Mouse (Mus musculus) mesoderm, embryonic 11.5 days (tissue): ENCODE results near the gene Orc3.
"Not testable (repeated sequence)": the region's sequence is repeated elsewhere in the genome, so short reads cannot be mapped to it uniquely, and the experiment has no call there.

ENCODE experiments used
- DNase-seq: peaks from one replicate; pipeline ENCODE4 v3.0.0-alpha.2; 2012; ENCODE audit warnings: low read depth, low spot score

The Orc3 gene

DNA sequence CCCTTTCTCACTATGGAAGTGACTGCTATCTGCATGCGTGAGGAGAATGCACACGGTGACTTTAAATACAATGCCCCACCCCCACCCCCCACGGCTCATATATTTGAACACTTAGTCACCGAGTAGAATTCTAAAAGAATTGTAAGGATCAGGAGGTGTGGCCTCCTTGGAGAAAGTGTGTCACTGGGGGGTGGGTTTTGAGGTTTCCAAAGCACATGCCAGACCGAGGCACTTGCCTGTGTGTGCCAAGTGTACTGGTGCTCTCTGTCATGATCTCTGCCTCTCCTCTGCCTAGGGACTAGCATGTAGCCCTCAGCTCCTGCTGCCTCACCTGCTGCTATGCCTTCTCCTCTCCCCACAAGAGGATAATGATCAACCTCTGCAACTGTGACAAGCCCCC, 32.3 kb downstream of the Orc3 start:
- no peak for DNase-seq

DNA sequence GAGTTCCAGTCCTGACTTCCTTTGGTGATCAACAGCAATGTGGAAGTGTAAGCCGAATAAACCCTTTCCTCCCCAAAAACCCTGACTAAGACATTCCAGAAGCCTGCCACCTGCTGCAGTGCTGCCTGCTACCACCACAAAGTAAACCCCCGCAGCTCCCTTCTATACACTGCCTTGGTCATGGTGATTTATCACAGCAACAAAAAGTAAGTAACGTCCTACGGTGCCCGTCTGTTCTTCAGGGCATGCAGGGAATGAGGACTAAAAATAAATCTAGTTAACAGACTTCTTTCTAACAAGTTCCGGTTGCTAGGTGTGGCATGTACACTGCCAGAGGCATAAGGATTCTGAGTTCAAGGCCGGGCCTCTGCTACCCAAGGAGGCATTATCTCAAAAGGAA, 32.8 kb downstream of the Orc3 start:
- peak; percentile 12 for DNase-seq

DNA sequence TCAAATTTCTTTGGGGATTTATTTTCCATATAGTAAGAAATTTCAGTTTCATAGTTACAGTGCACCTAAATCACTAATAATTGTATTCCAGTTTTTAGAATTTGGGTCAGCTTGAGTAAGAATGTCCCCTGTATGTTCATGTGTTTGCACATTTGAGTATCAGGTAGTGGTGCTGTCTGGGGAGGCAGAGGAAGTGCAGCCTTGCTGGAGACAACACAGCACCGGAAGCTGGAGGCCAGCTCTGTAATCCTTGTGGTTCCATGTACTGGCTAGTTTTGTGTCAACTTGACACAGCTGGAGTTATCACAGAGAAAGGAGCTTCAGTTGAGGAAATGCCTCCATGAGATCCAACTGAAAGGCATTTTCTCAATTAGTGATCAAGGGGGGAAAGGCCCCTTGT, 33.3 kb downstream of the Orc3 start:
- DNase-seq: not testable (repeated sequence)

DNA sequence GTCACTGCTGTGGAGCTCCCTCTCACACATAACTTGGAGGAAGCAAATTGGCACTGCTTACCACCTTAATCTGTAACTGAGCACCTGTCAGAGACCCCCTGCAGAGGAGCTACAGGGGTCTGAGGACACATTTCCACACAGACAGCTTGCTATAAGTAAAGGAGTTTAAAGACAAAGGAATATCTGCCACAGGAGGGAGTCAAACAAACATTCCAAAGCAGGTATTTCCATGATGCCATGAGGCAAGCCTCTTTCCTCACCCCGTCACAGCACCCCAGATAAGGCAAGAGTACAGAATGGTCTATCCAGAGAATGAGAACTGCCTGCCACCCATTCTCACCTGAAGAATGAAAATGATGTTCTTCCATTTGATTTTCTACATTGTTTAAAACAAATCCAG, 35.5 kb downstream of the Orc3 start:
- no peak for DNase-seq

DNA sequence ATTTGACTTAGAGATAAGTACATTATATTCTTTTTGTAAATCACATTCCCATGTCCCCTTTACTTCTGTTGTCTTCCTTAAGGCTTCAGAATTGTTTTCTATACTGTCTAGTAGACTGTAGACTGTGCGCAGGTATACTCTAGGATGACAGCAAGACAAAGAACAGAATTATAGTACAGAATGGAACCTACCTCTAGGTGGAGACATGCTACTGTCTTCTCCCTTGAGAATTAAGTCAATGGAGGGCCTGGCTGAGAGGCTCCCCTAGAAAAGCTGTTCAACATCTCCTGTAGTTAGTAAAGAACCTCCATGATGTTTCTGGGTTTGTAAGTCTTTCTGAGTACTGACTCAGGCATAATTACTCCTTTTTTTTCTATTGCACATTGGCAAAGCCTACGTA, 37.7 kb downstream of the Orc3 start:
- no peak for DNase-seq

DNA sequence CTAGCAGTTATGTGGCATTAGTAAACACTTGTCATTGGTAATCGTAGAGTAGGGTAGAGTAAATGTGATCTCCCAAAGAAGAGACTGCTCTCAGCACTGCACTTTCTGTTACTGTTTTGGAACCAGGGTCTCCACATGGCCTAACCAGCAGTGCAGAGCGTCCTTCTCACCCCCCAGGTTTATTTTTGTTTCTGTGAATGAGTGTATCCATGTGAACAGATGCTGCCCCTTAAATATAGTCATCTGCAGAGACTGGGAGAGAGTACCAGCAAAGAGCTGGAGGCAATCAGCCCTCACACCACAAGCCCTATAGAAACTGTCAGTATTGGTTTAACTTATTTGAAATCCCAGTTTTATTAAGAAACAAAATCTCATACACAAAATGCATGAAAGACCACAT, 41.9 kb downstream of the Orc3 start:
- DNase-seq: no peak

DNA sequence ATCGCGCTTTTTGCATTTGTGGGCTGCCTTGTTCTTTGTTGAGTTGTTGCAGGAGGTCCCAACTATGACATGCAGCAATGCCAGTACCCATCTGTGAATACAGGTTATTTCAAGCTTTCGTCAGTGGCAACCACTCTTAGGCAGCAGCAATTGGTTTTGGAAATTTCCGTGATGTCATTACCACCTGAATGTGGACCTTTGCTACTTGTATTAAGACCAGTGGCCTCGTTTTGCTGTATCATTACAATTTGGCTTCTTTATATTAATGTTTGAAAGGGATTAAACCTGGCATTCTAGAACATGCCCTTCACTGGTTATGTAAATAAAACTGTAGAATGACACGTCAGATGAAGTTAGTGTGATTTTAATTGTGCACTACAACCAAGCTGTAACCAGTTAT, 48.5 kb downstream of the Orc3 start:
- DNase-seq: no peak

DNA sequence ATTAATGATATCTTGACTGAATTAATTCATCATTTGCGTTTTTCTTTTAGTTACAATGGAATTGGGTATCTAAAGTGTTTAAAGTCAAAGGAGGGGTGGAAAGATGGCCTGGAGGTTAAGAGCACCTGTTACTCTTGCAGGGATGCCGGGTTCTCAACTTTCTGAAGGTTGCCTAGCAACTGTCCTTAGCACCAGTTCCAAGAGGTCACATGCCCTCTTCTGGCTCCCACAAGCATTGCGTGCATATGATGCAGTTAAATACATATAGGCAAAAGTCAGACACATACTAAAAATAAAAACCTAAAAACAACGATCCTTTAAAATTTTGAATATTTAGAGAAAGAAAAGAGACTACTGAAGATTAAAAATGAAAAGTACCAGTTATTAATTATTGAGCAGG, 53.8 kb downstream of the Orc3 start:
- peak; percentile 61 for DNase-seq

DNA sequence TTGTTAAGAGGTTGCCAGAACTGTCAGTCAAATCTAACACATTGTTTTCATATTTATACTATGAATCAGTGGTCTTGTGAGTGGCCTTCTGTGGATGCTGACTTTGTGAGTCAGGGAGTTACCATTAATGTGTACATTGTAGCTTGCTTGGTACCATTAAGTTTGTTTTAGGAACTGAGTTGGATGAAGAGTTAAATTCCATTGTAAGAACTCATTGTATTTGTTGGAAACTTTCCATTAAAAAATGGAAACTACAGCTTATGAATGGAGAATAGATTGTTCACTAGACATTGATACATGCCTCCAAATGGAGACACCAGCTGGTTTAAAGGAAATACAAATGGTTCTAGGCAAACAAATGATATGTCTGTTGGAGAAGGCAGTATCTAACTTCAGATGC, 58.6 kb downstream of the Orc3 start:
- DNase-seq: no peak

DNA sequence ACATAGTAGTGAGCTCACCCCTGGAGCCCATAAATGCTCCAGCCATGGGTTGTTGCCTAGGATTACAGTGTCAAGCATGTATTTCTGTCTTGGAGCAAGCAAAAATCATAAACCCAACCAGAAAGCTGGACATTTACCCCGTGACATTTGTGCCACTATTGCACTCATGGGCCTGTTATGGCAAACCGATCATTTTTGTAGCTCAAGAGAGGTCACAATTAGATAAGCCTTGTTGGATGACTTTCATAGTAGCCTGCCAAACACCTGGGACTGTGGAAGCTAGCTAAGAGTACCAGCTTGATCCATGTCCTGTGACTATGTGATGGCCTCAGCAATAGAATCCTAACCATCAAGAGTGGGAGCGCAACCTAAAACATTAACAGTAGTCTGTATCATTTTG, 59.1 kb downstream of the Orc3 start:
- DNase-seq: no peak

DNA sequence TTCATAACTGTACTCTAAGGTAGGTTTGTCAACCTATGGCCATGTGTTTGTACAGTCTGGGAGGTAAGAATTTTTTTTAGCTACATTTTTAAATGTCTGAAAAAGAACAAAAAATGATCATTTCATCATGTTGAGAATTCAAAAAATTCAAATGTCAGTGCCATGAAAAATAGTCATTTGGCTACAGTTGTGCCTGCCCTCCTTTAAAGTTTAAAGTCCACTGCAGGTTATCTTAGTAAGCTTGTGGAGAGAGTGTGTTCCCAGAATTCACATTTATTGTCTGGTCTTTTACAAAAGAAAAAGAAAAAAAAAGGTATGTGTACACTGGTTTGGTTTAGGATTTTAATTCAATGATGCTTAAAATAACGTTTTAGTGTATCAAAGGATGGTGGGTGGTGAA, 60.1 kb downstream of the Orc3 start:
- DNase-seq: no peak

DNA sequence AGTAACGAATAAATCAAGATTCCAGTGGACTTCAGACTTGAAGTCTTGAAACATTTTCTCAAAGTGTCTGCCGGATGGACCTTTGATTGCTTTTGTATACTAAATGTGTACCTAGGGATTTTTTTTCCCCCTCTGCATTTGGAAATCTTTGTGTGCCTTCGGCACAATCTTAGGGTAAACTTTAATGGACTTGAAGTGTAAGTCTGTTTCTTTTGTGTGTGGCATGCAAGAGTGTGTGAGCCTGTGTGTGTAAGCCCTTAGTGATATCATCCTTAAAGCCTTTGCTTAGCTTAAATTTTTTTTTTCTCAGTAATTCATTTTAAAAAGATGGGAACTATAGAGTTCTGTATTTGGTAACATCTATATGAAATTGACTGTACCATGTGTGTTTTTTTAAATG, 62.8 kb downstream of the Orc3 start:
- no peak for DNase-seq

DNA sequence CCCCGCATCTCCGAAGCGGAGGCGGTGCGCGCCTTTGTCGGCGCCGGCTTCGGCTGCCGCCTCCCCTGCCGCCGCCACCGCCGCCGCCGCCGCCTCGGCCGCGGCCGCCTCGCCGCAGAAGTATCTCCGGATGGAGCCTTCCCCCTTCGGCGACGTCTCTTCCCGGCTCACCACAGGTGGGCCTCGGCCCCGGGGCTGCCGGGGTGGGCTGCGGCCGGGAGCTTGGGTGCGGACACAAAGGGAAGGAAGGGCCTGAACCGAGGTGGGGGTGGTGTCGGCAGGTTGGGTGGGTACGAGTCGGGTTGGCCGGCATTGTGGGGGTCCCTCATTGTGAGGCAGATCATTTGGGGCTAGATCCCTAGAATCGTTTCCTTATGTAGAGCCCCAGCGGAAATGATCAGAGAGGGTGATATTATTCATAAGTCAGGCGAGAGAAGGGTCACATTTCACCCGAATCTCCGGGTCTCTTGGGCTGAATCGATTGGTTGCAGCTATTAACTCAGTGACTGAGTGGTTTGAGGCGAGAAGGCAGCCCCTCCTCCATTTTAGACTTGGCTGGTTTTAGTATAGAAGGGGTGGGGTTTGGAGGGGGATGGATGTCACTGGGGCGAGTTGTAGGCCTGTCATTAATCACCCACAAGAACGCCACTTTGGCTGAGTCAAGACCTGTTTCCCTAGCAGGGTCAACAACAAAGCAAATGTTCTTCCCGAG, 63.5 kb downstream of the Orc3 start:
- DNase-seq: peak; percentile 91

DNA sequence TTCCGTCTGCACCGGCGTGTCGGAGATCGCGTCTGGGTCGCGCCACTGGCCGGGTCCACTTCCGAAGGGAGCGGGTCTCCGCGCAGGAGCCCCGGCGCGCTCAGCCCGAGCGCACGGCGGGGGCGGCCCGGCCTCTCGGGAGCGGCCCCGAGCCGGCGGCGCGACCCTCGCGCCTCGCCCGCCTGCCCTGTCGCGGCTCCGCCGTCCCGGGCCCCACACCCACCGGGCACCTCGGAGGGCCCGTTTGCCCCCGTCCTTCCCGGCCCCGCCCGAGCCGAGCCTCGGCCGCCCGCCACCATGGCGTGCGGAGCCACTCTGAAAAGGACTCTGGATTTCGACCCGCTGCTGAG, 64.0 kb downstream of the Orc3 start, which contains the start of gene Akirin2:
Gene Akirin2 (plus strand): TSS at position 190 of the 350 bp plus-strand sequence.
- DNase-seq: no peak

DNA sequence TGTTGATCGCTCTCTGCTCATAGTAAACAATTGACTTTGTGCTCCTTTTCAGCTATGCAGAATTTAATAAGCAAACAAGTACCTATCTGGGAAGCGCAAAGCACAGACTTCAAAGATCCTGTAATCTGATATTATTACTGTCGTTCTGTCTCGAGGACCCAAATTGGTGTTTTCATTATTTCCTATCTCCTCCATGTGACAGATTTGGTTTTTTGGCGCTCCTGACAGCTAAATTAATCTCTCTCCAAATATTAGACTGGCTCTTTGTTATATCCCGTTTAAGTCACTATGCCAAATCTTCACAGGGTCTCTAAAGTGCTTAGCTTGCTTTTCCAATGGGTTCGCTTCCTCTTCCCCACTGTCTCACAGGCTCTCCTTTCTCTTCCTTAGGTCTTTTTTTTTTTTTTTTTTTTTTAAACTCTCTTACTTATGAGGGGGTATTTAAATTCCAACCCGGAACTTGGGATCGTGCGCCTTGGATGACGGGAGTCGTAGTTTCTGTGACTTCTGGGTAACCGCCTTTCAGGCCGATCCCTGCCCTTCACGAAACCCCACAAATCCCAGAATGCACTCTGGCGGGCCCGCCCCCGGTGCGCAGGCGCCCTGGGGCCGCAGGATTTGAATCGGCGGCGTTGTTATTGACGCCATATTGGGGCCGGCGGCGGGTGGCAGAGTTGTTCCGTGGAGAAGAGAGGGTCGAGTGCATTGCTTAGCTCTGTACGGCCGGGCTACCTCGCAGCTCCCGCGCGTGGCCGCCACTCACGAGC, 64.6 kb downstream of the Orc3 start:
- peak; percentile 96 for DNase-seq

DNA sequence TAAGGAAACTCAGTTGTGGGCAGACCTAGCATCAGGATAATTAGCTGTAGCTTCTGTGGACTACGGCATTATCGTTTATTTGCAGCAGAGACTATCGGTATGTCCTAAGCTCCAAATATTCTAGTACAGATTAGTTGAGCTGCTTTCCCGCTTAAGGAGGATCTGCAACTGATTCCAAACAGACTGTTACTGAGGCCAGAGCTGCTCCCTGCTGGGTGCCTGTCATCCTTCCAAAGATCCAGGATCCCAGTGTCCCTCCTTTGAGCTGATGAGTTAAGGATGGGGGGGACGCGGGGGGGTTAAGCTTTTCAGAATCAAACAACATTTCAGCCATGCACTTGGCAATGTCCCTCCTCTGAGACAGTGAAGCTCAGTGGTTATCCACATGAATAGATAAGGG, 84.8 kb downstream of the Orc3 start:
- no peak for DNase-seq

DNA sequence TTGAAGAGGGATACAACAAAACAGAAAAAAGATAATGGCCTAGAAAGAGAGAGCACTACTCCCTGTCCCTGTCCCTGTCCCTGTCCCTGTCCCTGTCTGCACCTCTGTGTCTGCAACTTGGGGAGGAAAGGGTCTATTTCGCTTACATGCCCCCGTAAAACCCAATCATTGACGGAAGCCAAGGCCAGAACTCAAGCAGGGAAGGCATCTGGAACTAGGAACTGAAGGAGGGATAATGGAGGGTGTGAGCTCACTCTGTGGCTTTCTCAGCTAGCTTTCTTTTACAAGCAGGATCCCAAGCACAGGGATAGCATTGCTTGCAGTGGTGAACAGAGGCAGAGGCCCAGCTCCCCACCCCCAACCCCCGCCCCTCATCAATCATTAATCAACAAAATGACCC, 85.4 kb downstream of the Orc3 start:
- no peak for DNase-seq

DNA sequence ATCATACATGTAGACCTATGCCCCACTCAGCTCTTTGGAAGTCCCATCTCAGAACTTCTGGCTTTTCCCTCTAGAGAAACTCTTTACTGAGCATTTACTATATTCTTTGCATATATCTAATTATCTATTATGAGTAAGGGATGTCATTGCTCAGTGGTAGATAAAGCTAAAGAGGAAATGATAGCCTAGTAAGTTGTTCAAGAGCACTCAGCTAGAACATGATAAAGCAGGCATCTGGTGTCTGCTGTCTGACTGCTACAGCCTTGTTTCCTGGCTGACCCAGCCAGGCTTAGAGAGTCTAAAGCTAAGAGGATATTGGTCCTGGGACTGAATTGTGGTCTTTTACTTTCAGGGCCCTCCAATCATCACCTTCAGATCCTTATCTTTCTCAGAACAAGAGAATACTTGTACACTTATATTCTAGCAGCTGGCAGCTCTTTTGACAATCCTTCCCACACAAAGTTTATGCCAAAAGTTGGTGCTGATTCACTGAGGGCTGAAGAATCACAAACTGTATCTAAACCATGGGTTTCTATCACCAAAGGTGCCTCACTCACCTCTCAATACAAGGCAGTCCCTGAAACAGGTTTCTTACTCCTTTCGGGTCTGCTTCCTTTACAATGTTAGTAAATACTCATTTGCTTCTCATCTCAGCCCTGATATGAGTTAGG, 86.2 kb downstream of the Orc3 start:
- no peak for DNase-seq

DNA sequence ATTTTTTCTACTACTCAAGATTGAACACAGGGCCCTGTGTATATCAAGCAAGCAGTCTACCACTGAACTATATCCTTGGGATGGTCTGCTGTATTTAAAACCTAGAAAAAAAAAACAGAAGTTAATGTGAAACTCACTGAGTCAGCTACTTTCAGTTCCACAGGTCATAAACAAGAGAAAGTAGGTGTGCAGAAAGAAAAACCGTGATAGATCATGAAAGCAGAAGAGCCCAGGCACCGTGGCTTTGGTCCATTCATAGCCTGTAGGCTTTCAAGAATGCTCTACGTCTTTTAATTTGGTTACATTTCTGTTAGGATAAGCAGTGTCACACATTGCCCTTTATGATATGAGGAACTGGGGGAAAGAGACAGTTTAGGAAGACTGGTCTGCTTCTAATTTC, 88.0 kb downstream of the Orc3 start:
- DNase-seq: no peak

DNA sequence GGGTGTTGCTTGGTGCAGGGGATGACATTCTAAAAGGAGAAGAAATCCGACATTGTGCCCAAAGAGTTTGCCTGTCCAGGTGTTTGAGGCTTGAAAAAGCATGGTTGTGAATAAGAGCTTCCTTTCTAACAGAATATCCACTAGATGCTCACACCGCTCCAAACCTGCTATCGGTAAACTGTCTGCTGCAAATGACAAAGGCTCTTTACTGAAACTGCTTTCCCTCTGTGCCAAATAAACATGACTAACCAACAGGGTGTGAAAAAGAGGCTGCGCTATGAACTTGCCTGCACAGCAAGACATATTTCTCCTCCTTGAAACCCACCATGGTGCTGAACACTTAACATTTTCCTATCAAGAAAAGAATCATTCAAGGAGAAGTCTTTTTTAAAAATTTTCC, 91.2 kb downstream of the Orc3 start:
- no peak for DNase-seq

DNA sequence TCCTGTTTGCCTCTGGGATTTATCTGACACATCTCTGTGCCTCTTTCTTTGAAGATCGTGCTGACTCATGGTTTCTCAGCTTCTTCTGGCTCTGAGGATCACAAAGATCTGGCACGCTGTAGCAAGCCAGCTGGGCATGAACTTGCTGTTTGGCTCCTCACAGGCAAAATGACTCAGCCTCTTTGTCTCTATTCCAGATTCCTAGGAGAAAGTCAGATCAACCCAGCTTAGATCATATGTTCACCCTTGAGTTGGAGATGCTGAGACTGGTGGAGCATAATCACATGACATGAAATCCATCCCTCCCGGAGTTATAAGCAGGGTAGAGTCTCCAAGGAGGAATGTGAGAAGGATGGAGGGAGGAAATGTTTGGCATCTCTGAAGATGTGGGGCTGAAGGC, 91.9 kb downstream of the Orc3 start:
- no peak for DNase-seq
